Mouse (Mus musculus) limb, embryonic 14.5 days (tissue): ENCODE measurements around the gene Ptpdc1. TPM values are rescaled to one million over a fixed set of nuclear protein-coding genes. Genes with fewer than 3 reads are reported as not detected.

Experiments
- ATAC-seq: fragments of 200-750 bp; cut with Nextera tagmentation; 2 replicates; pipeline ENCODE4 v1.8.0; 2017; ENCODE audit warnings: low read depth, moderate number of reproducible peaks, moderate TSS enrichment; ENCODE audit not compliant: low FRiP score
- DNase-seq: peaks from one replicate; pipeline ENCODE4 v3.0.0-alpha.2; 2015; ENCODE audit warnings: low spot score
- H3K27ac ChIP-seq: fragments of 300-500 bp; sonication (generic); replicated peaks from 2 replicates; pipeline ENCODE4 v1.5.1; 2014; ENCODE audit warnings: low read depth, mild to moderate bottlenecking, low read length, moderate library complexity, mixed read lengths
- H3K27me3 ChIP-seq: fragments of 300-500 bp; sonication (generic); 2 replicates; pipeline ENCODE4 v1.6.1; 2014; ENCODE audit warnings: low read length, mixed read lengths; ENCODE audit not compliant: control insufficient read depth, insufficient read depth
- H3K36me3 ChIP-seq: fragments of 300-500 bp; sonication (generic); 2 replicates; pipeline ENCODE4 v1.6.1; 2014; ENCODE audit warnings: mild to moderate bottlenecking, low read length, moderate library complexity, mixed read lengths; ENCODE audit not compliant: control insufficient read depth, insufficient read depth
- H3K4me1 ChIP-seq: fragments of 300-500 bp; sonication (generic); 2 replicates; pipeline ENCODE4 v1.6.1; 2014; ENCODE audit warnings: antibody characterized with exemption, low read length, mixed read lengths; ENCODE audit not compliant: control insufficient read depth, insufficient read depth
- H3K4me2 ChIP-seq: fragments of 300-500 bp; sonication (generic); replicated peaks from 2 replicates; pipeline ENCODE4 v1.6.1; 2014; ENCODE audit warnings: low read depth, mild to moderate bottlenecking, low read length, moderate library complexity; ENCODE audit not compliant: severe bottlenecking
- H3K4me3 ChIP-seq: fragments of 300-500 bp; sonication (generic); replicated peaks from 2 replicates; pipeline ENCODE4 v1.5.1; 2014; ENCODE audit warnings: low read length
- H3K9ac ChIP-seq: fragments of 300-500 bp; sonication (generic); 2 replicates; pipeline ENCODE4 v1.6.1; 2014; ENCODE audit warnings: mild to moderate bottlenecking, low read depth, low read length, moderate library complexity; ENCODE audit not compliant: severe bottlenecking
- H3K9me3 ChIP-seq: fragments of 300-500 bp; sonication (generic); 2 replicates; pipeline ENCODE4 v1.6.1; 2016; ENCODE audit warnings: low read length; ENCODE audit not compliant: control insufficient read depth
- POLR2A ChIP-seq: fragments of 200-500 bp; IDR thresholded peaks from 2 replicates; pipeline ENCODE4 v1.8.0; 2012; ENCODE audit warnings: inconsistent platforms, mild to moderate bottlenecking, moderate library complexity, borderline replicate concordance; ENCODE audit not compliant: insufficient read depth, insufficient read length; ENCODE audit errors: extremely low read depth
- WGBS: fragments of 180-500 bp; shearing (Covaris S2); extraction: QIAGEN DNeasy Blood & Tissue Kit; methylation state at CpG from one replicate; pipeline ENCODE4 v1.1.7; 2014; 5-methylcytosine and 5-hydroxymethylcytosine counted together
- polyA plus RNA-seq, 2 experiments: library from polyadenylated mRNA; depleted of rRNA in 1 of 2; stranded (reverse) in 1 of 2; unstranded in 1 of 2; fragments of >200 nt; fragmentation: Nextera tagmentation in 1 of 2; extraction: Ambion mirVana in 1 of 2; gene quantifications; 2 replicates each; pipeline versions ENCODE4 v1.2.1 to v1.2.3; 2012 to 2014

The Ptpdc1 gene
- polyA plus RNA-seq, 2 experiments = 16.3 to 20.2 TPM

DNA sequence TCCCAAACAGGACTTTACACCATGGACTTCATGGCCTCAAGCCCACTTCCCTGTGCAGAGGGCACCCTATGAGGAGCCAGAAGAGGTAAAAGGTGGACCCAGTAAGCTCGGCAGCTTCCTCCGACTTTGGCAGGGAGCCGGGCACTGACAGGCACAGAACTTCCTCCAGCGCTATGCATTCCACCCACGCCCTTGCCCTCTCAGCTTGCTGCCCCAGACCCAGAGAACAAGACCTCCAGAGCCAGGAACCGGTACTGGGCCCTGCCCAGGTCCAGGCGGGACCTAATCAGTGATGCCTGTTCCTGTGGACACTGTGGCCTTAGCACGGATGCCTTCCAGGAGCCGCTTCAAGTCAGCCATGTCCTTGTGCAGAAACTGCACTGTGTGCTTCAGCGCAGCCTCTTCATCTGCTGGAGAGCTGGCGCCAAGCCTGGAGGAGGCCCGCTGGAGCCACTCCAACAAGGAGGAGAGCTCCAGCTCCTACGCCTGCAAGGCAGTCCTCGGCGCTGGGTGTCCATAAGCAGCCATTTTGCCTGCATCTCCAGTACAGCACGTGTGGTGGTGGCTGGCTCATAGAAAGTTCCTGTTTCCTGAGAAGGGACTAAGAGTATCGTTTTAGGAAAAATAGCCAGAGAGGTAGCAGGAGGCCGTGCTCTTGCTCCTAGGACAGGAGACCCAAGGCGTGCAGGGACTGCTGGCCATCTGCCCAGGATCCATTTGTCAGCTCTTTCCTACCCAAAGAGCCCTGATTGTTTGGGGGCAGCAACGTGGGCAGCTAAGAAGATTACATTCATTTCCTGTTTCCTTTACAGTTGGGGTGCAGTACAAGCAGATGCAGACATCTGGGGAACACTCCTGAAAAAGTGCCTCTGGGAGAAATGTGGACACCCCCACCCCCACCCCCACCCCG is 73.0 kb downstream of the Ptpdc1 start:
- Histone ChIP-seq H3K9me3 (no peaks in the 10 kb centered on the region), H3K27ac (peak overlapping the region; percentile 85), H3K36me3 (no peaks in the 10 kb centered on the region), H3K4me2 (peak overlapping the region; percentile 22), H3K9ac (peak overlapping the region; percentile 1; the same call in 1 of the 2 replicates), H3K4me3 (no peak overlapping the region), H3K27me3 (no peaks in the 10 kb centered on the region), H3K4me1 (peaks cover 19% of the 10 kb centered on the region)
- ATAC-seq = peak; percentile 90
- WGBS = 52% methylated on average over 21 of the region's 21 CpGs
- TF ChIP-seq POLR2A = no peak
- peak; percentile 90 for DNase-seq

DNA sequence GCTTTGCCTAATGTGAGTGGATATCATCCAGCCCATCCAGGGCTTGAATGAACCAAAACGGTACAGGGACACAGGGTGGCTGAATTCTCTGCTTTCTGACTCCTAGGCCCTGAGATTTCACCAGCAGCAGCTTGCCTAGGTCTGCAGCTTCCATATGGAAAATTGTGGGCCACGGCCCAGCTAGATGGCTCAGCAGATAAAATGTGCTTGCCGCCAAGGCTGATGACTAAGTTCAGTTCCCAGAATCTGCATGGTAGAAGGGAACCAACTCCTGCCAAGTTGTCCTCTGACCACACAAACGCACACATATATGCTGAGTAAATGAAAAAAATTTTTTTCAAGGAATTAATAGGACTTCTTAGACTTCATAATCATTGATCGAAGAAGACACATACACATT is 77.2 kb downstream of the Ptpdc1 start:
- no peak for TF ChIP-seq POLR2A
- DNase-seq (no peak), ATAC-seq (no peak)
- Histone ChIP-seq H3K9me3 (no peaks in the 10 kb centered on the region), H3K9ac (no peak overlapping the region), H3K27ac (no peak overlapping the region), H3K36me3 (no peaks in the 10 kb centered on the region), H3K27me3 (no peaks in the 10 kb centered on the region), H3K4me2 (no peak overlapping the region), H3K4me3 (no peak overlapping the region), H3K4me1 (peaks cover 36% of the 10 kb centered on the region)
- WGBS = 91% methylated on average over 5 of the region's 5 CpGs

- Histone ChIP-seq H3K4me1 (peaks cover 29% of the 10 kb centered on the region), H3K27ac (no peak overlapping the region), H3K27me3 (no peaks in the 10 kb centered on the region), H3K36me3 (no peaks in the 10 kb centered on the region), H3K4me3 (no peak overlapping the region), H3K9ac (no peak overlapping the region), H3K4me2 (no peak overlapping the region), H3K9me3 (no peaks in the 10 kb centered on the region)
- WGBS = 92% methylated on average over 6 of the region's 6 CpGs
- no peak for DNase-seq
- ATAC-seq = no peak
- TF ChIP-seq POLR2A = no peak
Observed at GRCm38 (mm10) chr13:48547623-48548022, 77.8 kb downstream of the Ptpdc1 start.

GRCm38 (mm10) chr13:48546330-48546917 is 79.0 kb downstream of the Ptpdc1 start:
- peak; percentile 89; the same call in 1 of the 2 replicates for TF ChIP-seq POLR2A
- H3K27ac ChIP-seq = peak overlapping the region; percentile 100
- ATAC-seq = peak; percentile 97
- H3K9me3 ChIP-seq = no peaks in the 10 kb centered on the region
- peak; percentile 99 for DNase-seq
- no peaks in the 10 kb centered on the region for H3K36me3 ChIP-seq
- under 1% methylated on average over 38 of the region's 72 CpGs for WGBS
- H3K4me1 ChIP-seq = peaks cover 19% of the 10 kb centered on the region
- H3K4me3 ChIP-seq = peak overlapping the region; percentile 97
- no peaks in the 10 kb centered on the region for H3K27me3 ChIP-seq
- peak overlapping the region; percentile 51 for H3K4me2 ChIP-seq
- peak overlapping the region; percentile 100 for H3K9ac ChIP-seq

- peak overlapping the region; percentile 97 for H3K4me3 ChIP-seq
- WGBS = under 1% methylated on average over 38 of the region's 72 CpGs
- H3K9ac ChIP-seq = peak overlapping the region; percentile 100
- peak overlapping the region; percentile 50 for H3K4me2 ChIP-seq
- no peak for TF ChIP-seq POLR2A
- H3K27me3 ChIP-seq = no peaks in the 10 kb centered on the region
- ATAC-seq (peak; percentile 86), DNase-seq (peak; percentile 98)
- H3K4me1 ChIP-seq = peaks cover 25% of the 10 kb centered on the region
- H3K9me3 ChIP-seq = no peaks in the 10 kb centered on the region
- H3K27ac ChIP-seq = peak overlapping the region; percentile 100
- no peaks in the 10 kb centered on the region for H3K36me3 ChIP-seq
Observed at GRCm38 (mm10) chr13:48545476-48546281, 79.8 kb downstream of the Ptpdc1 start.
